Mouse (Mus musculus) limb, embryonic 13.5 days (tissue): ENCODE results near the gene Tigd2. TPM values are rescaled to one million over a fixed set of nuclear protein-coding genes. Genes with fewer than 3 reads are reported as not detected.

Experiments used
- ATAC-seq: fragments of 200-750 bp; cut with Nextera tagmentation; 2 replicates; pipeline ENCODE4 v1.8.0; 2017; ENCODE audit warnings: low read depth, moderate number of reproducible peaks, moderate TSS enrichment; ENCODE audit not compliant: low FRiP score
- H3K27ac ChIP-seq: fragments of 300-500 bp; sonication (generic); 2 replicates; pipeline ENCODE4 v1.5.1; 2015; ENCODE audit warnings: inconsistent platforms, mild to moderate bottlenecking, moderate library complexity
- H3K27me3 ChIP-seq: fragments of 300-500 bp; sonication (generic); 2 replicates; pipeline ENCODE4 v1.6.1; 2015; ENCODE audit warnings: mild to moderate bottlenecking, inconsistent platforms
- H3K36me3 ChIP-seq: fragments of 300-500 bp; sonication (generic); 2 replicates; pipeline ENCODE4 v1.6.1; 2015; ENCODE audit warnings: inconsistent platforms, mild to moderate bottlenecking, moderate library complexity
- H3K4me1 ChIP-seq: fragments of 300-500 bp; sonication (generic); 2 replicates; pipeline ENCODE4 v1.6.1; 2015; ENCODE audit warnings: inconsistent platforms
- H3K4me2 ChIP-seq: fragments of 300-500 bp; sonication (generic); replicated peaks from 2 replicates; pipeline ENCODE4 v1.6.1; 2015; ENCODE audit warnings: inconsistent platforms, mild to moderate bottlenecking, moderate library complexity
- H3K4me3 ChIP-seq: fragments of 300-500 bp; sonication (generic); 2 replicates; pipeline ENCODE4 v1.5.1; 2015; ENCODE audit warnings: moderate library complexity, mild to moderate bottlenecking, inconsistent platforms
- H3K9ac ChIP-seq: fragments of 300-500 bp; sonication (generic); 2 replicates; pipeline ENCODE4 v1.6.1; 2015; ENCODE audit warnings: mild to moderate bottlenecking, inconsistent platforms
- H3K9me3 ChIP-seq: fragments of 300-500 bp; sonication (generic); 2 replicates; pipeline ENCODE4 v1.6.1; 2016; ENCODE audit warnings: inconsistent platforms
- WGBS: fragments of 180-500 bp; shearing (Covaris S2); methylation state at CpG from one replicate; pipeline ENCODE4 v1.1.7; 2015; 5-methylcytosine and 5-hydroxymethylcytosine counted together
- polyA plus RNA-seq: library from polyadenylated mRNA; unstranded; fragments of >200 nt; fragmentation: Nextera tagmentation; extraction: Ambion mirVana; gene quantifications from 2 replicates; pipeline ENCODE4 v1.2.1, GENCODE M21; 2015

Gene Tigd2
- polyA plus RNA-seq, 1 experiment from 2014 or later = 13.3 TPM

DNA sequence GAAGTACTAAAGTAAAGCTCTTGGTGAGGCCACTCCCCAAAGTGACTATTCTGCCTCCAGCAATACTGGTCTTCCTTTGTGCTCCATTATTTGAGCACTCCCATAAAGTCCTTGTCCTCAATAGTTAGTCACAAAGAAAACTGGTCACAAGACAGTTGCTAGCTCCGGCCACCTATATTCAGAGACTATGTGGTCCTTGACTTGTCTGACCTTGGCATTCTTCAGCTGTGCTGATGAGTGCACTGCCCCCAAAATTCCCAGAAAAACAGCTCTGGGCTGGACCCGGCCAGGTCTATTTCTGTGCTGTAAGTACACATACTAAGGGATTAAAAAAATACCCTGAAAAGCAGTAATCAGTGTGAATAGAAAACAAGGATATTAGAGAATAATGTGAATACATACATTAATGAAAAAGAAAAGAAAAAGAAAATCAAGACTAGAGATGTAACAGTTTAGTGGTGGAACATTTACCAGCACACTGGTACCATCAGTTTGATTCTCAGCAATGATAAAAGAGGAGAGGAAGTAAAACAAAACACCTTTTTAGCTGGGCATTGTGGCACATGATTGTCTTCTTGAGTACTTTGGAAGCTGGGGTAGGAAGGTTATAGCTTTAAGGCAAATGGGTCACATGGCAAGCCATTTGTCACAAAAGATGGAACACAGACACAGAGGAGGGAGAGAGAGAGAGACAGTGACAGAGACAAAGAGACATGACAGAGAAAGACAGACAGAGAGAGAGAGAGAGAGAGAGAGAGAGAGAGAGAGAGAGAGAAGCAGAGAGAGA lies 12.6 kb upstream of the Tigd2 start:
- Histone ChIP-seq H3K36me3 (no peaks in the 10 kb centered on the region), H3K4me1 (no peaks in the 10 kb centered on the region), H3K27ac (no peak overlapping the region), H3K9me3 (no peaks in the 10 kb centered on the region), H3K27me3 (no peaks in the 10 kb centered on the region), H3K4me3 (no peak overlapping the region), H3K9ac (no peak overlapping the region), H3K4me2 (no peak overlapping the region)
- 71% methylated on average over 2 of the region's 2 CpGs for whole genome bisulfite sequencing
- no peak for ATAC-seq

DNA sequence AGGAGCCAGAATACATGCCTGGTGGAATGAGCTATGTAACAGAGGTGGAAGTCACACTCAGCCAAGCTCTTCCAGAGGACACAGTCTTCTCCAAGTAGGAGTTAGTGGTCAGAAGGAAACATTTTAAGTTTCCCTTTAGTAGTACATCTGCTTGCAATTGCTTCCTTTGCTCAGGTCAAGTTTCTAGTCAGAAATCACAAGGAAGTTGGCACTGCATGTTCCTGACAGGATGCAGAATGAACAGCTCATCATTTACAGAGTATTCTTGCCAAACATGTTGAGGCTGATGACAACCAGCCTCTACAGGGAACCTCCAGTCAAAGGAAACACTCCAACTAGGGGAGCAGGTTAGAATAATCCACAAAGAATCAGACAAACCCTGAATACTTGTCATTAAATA lies 11.9 kb upstream of the Tigd2 start:
- Histone ChIP-seq H3K9me3 (no peaks in the 10 kb centered on the region), H3K27ac (no peak overlapping the region), H3K4me3 (no peak overlapping the region), H3K9ac (no peak overlapping the region), H3K36me3 (no peaks in the 10 kb centered on the region), H3K4me2 (no peak overlapping the region), H3K4me1 (no peaks in the 10 kb centered on the region), H3K27me3 (no peaks in the 10 kb centered on the region)
- ATAC-seq = no peak

DNA sequence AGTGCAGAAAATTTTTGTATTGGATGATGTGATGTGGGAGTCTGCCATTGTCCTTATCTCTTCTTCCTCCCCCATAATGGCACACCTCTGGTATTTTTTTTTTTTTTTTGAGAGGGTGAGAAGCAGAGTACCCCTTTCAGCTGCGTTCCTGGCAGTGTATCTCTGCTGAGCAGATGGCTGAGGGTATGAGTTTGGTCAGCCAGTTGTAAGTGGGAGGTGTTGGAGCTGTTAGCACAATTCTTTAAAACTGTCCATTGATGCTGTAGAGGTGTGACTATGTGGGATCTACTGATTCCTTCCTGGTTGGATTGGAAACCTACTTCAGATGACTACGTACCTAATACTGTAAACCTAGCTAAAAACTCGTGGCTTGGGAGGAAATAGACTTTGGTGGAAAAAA lies 10.3 kb upstream of the Tigd2 start:
- no peaks in the 10 kb centered on the region for H3K36me3 ChIP-seq
- H3K9me3 ChIP-seq = no peaks in the 10 kb centered on the region
- no peak overlapping the region for H3K4me2 ChIP-seq
- H3K27ac ChIP-seq = no peak overlapping the region
- H3K4me3 ChIP-seq = no peak overlapping the region
- no peaks in the 10 kb centered on the region for H3K27me3 ChIP-seq
- H3K4me1 ChIP-seq = no peaks in the 10 kb centered on the region
- 72% methylated on average over 3 of the region's 3 CpGs for WGBS
- no peak overlapping the region for H3K9ac ChIP-seq
- ATAC-seq = no peak

DNA sequence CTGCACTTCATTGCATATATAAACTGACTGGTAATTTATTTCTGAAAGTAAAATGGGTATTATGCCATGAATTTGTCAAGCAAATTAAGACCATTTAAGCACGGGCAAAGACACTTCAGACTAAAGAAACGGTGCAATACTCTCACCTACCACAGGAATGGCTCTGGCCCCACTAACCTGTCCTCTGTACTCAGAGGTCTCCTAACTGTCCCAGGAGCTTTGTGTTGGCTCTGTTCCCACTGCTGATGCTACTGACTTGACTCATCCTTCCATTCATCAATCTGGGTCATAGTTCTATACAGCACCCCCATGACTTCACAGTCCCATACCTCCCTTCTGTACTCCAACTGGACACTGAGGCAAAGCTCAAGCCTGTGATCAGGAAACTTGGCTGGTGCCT lies 9.6 kb upstream of the Tigd2 start:
- WGBS = 78% methylated on average over 2 of the region's 2 CpGs

DNA sequence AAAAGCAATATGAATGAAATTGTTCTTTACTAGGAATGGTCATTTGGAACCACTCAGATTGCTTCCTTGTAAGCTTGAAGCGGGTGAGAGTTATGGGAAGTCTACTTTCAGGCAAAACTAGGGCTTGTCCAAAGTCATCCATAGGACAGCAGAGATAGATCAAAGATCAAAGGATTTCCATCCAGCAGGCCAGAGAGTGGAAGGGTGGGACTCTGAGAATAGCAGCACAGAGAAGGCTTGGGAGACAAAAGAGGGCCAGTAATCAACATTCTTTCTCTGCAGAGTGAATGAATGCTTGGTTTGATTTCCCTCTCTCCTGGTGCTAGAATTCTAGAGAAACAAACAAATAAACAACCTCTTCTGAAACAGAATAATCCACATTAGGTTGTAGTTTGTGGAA lies 1.1 kb upstream of the Tigd2 start:
- ATAC-seq = no peak

More for the DNA sequence above, 9.6 kb upstream of the Tigd2 start:
- no peaks in the 10 kb centered on the region for H3K9me3 ChIP-seq
- no peak overlapping the region for H3K27ac ChIP-seq
- no peaks in the 10 kb centered on the region for H3K4me1 ChIP-seq
- H3K4me2 ChIP-seq = no peak overlapping the region
- no peak for ATAC-seq
- no peaks in the 10 kb centered on the region for H3K27me3 ChIP-seq
- H3K9ac ChIP-seq = no peak overlapping the region
- H3K4me3 ChIP-seq = no peak overlapping the region
- no peaks in the 10 kb centered on the region for H3K36me3 ChIP-seq

DNA sequence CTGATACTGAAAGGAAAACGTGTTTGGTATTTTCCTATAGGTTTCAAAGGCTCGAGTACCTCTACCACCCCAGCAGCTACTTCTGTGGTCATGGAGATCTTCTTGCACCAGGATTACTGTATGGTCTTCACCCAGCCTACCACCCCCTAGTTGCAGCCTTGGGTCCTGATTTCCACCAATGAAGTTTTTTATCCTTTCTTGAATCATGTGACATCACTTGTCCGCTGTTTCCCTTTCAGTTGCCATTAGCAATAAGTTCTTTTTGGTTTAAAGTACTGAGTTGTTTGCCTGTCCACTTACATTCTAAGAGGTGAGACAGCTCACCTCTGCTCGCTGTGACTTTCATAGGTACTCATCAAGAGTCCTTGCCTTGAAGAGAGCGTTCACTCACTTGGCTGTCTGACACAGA lies 633 bp downstream of the Tigd2 start:
- Histone ChIP-seq H3K4me3 (peak overlapping the region; percentile 82), H3K27ac (peak overlapping the region; percentile 70; the same call in 1 of the 2 replicates), H3K4me2 (peak overlapping the region; percentile 72), H3K9ac (peak overlapping the region; percentile 89), H3K4me1 (peaks cover 4% of the 10 kb centered on the region), H3K9me3 (no peaks in the 10 kb centered on the region), H3K36me3 (peaks cover 10% of the 10 kb centered on the region; the same call in 1 of the 2 replicates), H3K27me3 (no peaks in the 10 kb centered on the region)
- peak; percentile 76 for ATAC-seq
- WGBS = 47% methylated on average over 5 of the region's 5 CpGs

More for the DNA sequence above, 1.1 kb upstream of the Tigd2 start:
- Histone ChIP-seq H3K4me3 (no peak overlapping the region), H3K4me2 (no peak overlapping the region), H3K27ac (no peak overlapping the region), H3K9me3 (no peaks in the 10 kb centered on the region), H3K4me1 (peaks cover 4% of the 10 kb centered on the region), H3K36me3 (peaks cover 10% of the 10 kb centered on the region; the same call in 1 of the 2 replicates), H3K27me3 (no peaks in the 10 kb centered on the region), H3K9ac (no peak overlapping the region)
- WGBS = 97% methylated on average over 1 of the region's 1 CpGs

DNA sequence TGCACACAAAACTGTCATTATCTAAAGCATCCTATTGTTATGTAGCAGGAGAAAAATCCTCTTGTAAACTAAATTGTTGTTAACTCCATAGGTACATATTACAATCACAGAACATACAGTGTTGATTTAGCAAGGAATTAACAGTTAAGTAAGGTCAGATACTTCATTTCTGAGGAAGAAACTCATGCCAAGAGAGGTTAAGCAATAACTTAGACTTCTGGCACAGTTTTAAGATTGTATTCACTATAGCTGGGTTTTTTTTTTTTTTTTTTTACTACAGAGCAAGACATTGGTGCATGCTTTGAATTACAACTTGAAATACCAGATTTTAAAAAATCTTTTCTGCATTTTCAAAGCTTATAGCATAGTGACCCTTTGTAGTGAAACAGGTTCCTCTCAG lies 24.5 kb downstream of the Tigd2 start:
- H3K9me3 ChIP-seq = no peaks in the 10 kb centered on the region; the same call in 1 of the 2 replicates
- H3K4me1 ChIP-seq = no peaks in the 10 kb centered on the region
- H3K4me3 ChIP-seq = no peak overlapping the region
- no peaks in the 10 kb centered on the region for H3K36me3 ChIP-seq
- no peak for ATAC-seq
- no peak overlapping the region for H3K9ac ChIP-seq
- H3K27me3 ChIP-seq = no peaks in the 10 kb centered on the region
- H3K27ac ChIP-seq = no peak overlapping the region
- H3K4me2 ChIP-seq = no peak overlapping the region

DNA sequence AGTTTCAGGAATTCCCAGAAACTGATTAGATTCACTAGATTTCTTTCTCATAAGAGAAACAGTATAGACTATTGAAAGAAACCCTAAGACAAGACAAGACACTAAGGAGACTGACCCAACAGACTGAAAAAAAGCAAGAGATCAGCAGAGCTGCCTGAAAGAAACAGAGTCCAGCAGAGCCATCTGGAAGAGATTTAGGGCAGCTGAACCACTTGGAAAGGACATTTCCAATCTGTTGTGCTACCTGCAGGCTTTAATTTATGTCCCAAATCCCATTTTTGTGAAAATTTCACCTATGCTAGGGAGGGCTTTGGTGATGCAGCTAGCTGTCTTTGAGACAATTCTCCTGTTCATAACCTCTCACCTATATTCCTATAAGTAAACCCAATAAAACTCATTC lies 25.0 kb downstream of the Tigd2 start:
- Histone ChIP-seq H3K27me3 (no peaks in the 10 kb centered on the region), H3K36me3 (no peaks in the 10 kb centered on the region), H3K4me3 (no peak overlapping the region), H3K9ac (no peak overlapping the region), H3K4me1 (no peaks in the 10 kb centered on the region), H3K9me3 (no peaks in the 10 kb centered on the region; the same call in 1 of the 2 replicates), H3K4me2 (no peak overlapping the region), H3K27ac (no peak overlapping the region)
- ATAC-seq = no peak

DNA sequence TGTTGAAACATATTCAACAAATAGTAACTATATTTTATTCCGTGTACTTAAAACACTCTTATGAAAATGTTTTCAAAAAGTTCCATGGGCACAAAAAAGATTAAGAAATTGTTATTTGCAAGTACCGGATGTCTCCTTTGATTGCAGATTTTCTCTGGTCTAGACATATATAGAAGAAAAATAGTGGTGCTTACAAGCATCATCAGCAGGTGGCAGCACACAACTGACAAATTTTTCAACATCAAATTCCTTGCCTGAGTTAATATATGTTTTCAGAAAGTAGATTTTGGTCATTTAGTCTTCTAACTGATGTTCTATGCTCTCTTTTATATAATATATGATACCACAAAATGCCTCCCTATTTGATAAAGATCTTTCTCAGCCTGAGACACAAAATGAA lies 41.0 kb downstream of the Tigd2 start:
- Histone ChIP-seq H3K4me3 (no peak overlapping the region), H3K27ac (no peak overlapping the region), H3K27me3 (no peaks in the 10 kb centered on the region), H3K4me2 (no peak overlapping the region), H3K4me1 (no peaks in the 10 kb centered on the region), H3K9me3 (no peaks in the 10 kb centered on the region), H3K36me3 (no peaks in the 10 kb centered on the region), H3K9ac (no peak overlapping the region)
- WGBS = 32% methylated on average over 2 of the region's 2 CpGs
- no peak for ATAC-seq

DNA sequence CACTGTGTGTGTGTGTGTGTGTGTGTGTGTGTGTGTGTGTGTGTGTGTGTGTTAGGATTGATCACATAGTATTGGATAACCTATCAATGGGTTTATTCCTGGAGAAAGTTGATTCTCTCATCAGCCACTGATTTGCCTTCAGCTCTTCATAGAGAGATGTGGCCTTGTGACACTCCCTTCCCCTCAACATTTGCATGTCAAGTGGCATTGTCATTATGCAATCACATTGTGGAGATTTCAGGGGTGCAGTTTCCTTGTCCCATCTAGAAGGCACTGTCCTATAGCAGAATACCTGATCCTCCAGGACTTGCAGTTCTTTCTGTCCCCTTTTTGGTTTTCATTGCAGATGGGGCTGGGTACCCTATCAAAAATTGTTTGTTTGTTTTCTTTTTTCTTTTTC lies 41.9 kb downstream of the Tigd2 start:
- no peak for ATAC-seq
- Histone ChIP-seq H3K4me3 (no peak overlapping the region), H3K9me3 (no peaks in the 10 kb centered on the region), H3K36me3 (no peaks in the 10 kb centered on the region), H3K4me2 (no peak overlapping the region), H3K27me3 (no peaks in the 10 kb centered on the region), H3K9ac (no peak overlapping the region), H3K27ac (no peak overlapping the region), H3K4me1 (no peaks in the 10 kb centered on the region)

DNA sequence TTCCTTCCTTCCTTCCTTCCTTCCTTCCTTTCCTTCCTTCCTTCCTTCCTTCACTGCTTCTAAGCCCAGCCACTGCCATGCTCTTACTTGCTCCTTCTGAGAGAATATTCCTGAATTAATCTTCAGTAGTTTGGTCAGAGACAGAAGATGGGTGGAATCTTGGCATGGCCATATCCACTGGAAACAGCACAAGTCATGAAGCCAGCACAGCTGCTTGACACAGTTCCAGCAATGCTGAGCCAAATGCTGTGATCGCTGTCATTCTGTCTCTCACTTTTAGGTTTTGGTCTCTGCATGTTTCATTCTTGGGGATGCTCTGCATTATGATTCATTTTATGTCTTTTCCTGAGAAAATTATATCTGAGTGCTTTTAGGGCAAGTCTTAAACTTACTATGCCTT lies 47.2 kb downstream of the Tigd2 start:
- H3K9ac ChIP-seq = no peak overlapping the region
- H3K4me2 ChIP-seq = no peak overlapping the region
- no peaks in the 10 kb centered on the region for H3K9me3 ChIP-seq
- H3K27ac ChIP-seq = no peak overlapping the region
- no peaks in the 10 kb centered on the region for H3K27me3 ChIP-seq
- no peaks in the 10 kb centered on the region for H3K36me3 ChIP-seq
- no peaks in the 10 kb centered on the region for H3K4me1 ChIP-seq
- WGBS = 86% methylated on average over 1 of the region's 1 CpGs
- ATAC-seq = no peak
- no peak overlapping the region for H3K4me3 ChIP-seq
